Mouse (Mus musculus) CD4-positive helper T cell, adult 2 months (primary cell): Measurements from ENCODE around the gene Efnb3.
A peak's percentile ranks its signal among the peaks of the same experiment; 100 is the strongest.

Experiments
- DNase-seq: peaks from one replicate; pipeline ENCODE4 v3.0.0-alpha.2; 2012; ENCODE audit warnings: low read depth, missing footprints, low spot score

Gene Efnb3

DNA sequence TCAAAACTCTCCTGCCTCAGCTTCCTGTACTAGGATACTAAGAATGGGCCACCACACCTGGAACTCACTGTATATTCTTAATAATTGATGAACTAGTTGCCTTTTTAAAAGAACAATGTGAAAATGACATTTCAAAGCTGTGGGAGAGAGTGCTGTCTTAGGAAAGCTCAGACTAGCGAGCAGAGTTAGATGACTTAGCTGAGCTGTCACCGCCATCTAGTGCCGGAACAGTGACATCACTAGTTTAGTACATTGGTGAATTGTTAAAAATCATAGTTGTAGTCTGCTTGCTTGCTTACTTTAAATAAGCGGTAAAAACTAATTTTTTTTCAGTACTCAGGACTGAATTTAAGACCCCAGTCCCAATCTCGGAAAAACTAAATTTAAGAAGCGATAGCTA is 46.2 kb downstream of the Efnb3 start:
- peak; percentile 67 for DNase-seq

DNA sequence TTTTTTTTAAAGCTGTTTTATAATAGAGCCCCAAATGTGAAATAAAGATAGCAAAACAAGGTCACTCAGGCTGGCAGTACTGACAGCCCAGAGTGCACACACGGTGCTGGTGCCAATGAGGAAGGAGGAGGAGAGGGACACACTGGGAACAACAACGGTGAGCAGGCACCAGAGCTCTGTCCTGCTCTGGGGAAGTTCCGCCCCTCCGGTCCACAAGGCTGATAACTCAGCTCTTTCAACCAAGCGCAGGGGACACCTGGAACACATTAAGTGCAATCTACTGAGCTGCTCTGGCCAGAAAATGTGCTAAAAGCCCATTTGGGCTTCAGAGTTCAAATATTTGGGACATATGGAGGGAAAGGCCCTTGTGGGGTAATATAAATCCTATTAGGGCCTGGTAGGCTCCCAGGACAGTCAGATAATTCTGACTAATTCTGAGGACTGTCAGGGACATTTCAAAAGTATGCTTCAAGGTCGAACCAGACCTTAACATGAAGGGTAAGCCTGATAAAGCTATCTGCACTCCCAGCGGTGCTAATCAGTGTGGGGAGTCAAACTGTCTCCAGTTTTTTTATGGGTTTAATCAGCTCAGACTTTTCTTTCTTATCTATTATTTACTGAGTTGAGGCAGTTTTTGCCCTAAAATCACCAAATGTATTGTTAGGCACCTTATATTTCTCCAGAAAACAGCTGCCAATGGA is 49.1 kb downstream of the Efnb3 start:
- DNase-seq, result no peak
